Mouse (Mus musculus): ENCODE measurements around the gene Enox1. TPM values are rescaled to one million over a fixed set of nuclear protein-coding genes. Genes with fewer than 3 reads are reported as not detected.

Enox1 gene
- total and polyA plus RNA-seq, 2 experiments from 2014 or later: 29.1 to 42.7 TPM

- Histone ChIP-seq H3K4me2 (ENCODE audit: low read depth, low read length) (no peak overlapping the region), H3K9me3 (ENCODE audit: low read length) (no peaks in the 10 kb centered on the region), H3K27me3 (ENCODE audit: insufficient read depth, low read length) (no peaks in the 10 kb centered on the region), H3K36me3 (ENCODE audit: insufficient read depth, low read length) (no peaks in the 10 kb centered on the region), H3K27ac (no peak overlapping the region), H3K4me1 (ENCODE audit: insufficient read depth, low read length) (no peaks in the 10 kb centered on the region), H3K4me3 (ENCODE audit: low read length) (no peak overlapping the region), H3K9ac (replicated peaks; ENCODE audit: low read length) (no peak overlapping the region)
- ATAC-seq (no peak), DNase-seq (ENCODE audit: low spot score) (no peak)
- TF ChIP-seq CTCF (IDR thresholded peaks at IDR 0.05; ENCODE audit: low read depth): no peak
- 67% methylated on average over 16 of the region's 17 CpGs for WGBS
Observed at GRCm38 (mm10) chr14:77266805-77267771, 110.5 kb downstream of the Enox1 start.

GRCm38 (mm10) chr14:77272248-77272930 is 115.8 kb downstream of the Enox1 start:
- Histone ChIP-seq H3K27ac (peak overlapping the region; percentile 45; the same call in 1 of the 2 replicates), H3K4me1 (ENCODE audit: insufficient read depth, low read length) (0 out of 2 replicates have a peak, but pooled peaks cover 5% of the 10 kb centered on the region), H3K4me3 (ENCODE audit: low read length) (no peak overlapping the region), H3K9ac (replicated peaks; ENCODE audit: low read length) (no peak overlapping the region), H3K27me3 (ENCODE audit: insufficient read depth, low read length) (no peaks in the 10 kb centered on the region), H3K4me2 (ENCODE audit: low read depth, low read length) (peak overlapping the region; percentile 27), H3K36me3 (ENCODE audit: insufficient read depth, low read length) (no peaks in the 10 kb centered on the region), H3K9me3 (ENCODE audit: low read length) (no peaks in the 10 kb centered on the region)
- DNase-seq (ENCODE audit: low spot score) (no peak), ATAC-seq (no peak)
- no peak for TF ChIP-seq CTCF (IDR thresholded peaks at IDR 0.05; ENCODE audit: low read depth)
- 44% methylated on average over 12 of the region's 12 CpGs for WGBS

- Histone ChIP-seq H3K36me3 (ENCODE audit: insufficient read depth, low read length) (no peaks in the 10 kb centered on the region), H3K9ac (replicated peaks; ENCODE audit: low read length) (no peak overlapping the region), H3K27ac (peak overlapping the region; percentile 45; the same call in 1 of the 2 replicates), H3K4me3 (ENCODE audit: low read length) (no peak overlapping the region), H3K4me2 (ENCODE audit: low read depth, low read length) (peak overlapping the region; percentile 27), H3K4me1 (ENCODE audit: insufficient read depth, low read length) (0 out of 2 replicates have a peak, but pooled peaks cover 5% of the 10 kb centered on the region), H3K27me3 (ENCODE audit: insufficient read depth, low read length) (no peaks in the 10 kb centered on the region), H3K9me3 (ENCODE audit: low read length) (no peaks in the 10 kb centered on the region)
- ATAC-seq (peak; percentile 55; the same call in 1 of the 2 replicates), DNase-seq (ENCODE audit: low spot score) (peak; percentile 28)
- WGBS: 29% methylated on average over 13 of the region's 13 CpGs
- TF ChIP-seq CTCF (IDR thresholded peaks at IDR 0.05; ENCODE audit: low read depth): no peak
Observed at GRCm38 (mm10) chr14:77272931-77273446, 116.4 kb downstream of the Enox1 start.

GRCm38 (mm10) chr14:77273721-77274120 is 117.2 kb downstream of the Enox1 start:
- Histone ChIP-seq H3K9me3 (ENCODE audit: low read length) (no peaks in the 10 kb centered on the region), H3K4me2 (ENCODE audit: low read depth, low read length) (no peak overlapping the region), H3K27me3 (ENCODE audit: insufficient read depth, low read length) (no peaks in the 10 kb centered on the region), H3K4me3 (ENCODE audit: low read length) (no peak overlapping the region), H3K9ac (replicated peaks; ENCODE audit: low read length) (no peak overlapping the region), H3K36me3 (ENCODE audit: insufficient read depth, low read length) (no peaks in the 10 kb centered on the region), H3K4me1 (ENCODE audit: insufficient read depth, low read length) (0 out of 2 replicates have a peak, but pooled peaks cover 5% of the 10 kb centered on the region), H3K27ac (no peak overlapping the region)
- ATAC-seq (no peak), DNase-seq (ENCODE audit: low spot score) (peak; percentile 44)
- no peak for TF ChIP-seq CTCF (IDR thresholded peaks at IDR 0.05; ENCODE audit: low read depth)
- WGBS: 59% methylated on average over 6 of the region's 6 CpGs

GRCm38 (mm10) chr14:77275607-77276006 is 119.0 kb downstream of the Enox1 start:
- TF ChIP-seq CTCF (IDR thresholded peaks at IDR 0.05; ENCODE audit: low read depth): no peak
- no peaks in the 10 kb centered on the region for H3K36me3 ChIP-seq (ENCODE audit: insufficient read depth, low read length)
- H3K4me1 ChIP-seq (ENCODE audit: insufficient read depth, low read length): 0 out of 2 replicates have a peak, but pooled peaks cover 5% of the 10 kb centered on the region
- H3K27ac ChIP-seq: no peak overlapping the region
- H3K27me3 ChIP-seq (ENCODE audit: insufficient read depth, low read length): no peaks in the 10 kb centered on the region
- no peak overlapping the region for H3K4me2 ChIP-seq (ENCODE audit: low read depth, low read length)
- 91% methylated on average over 6 of the region's 6 CpGs for WGBS
- H3K4me3 ChIP-seq (ENCODE audit: low read length): no peak overlapping the region
- ATAC-seq (no peak), DNase-seq (ENCODE audit: low spot score) (no peak)
- H3K9ac ChIP-seq (replicated peaks; ENCODE audit: low read length): no peak overlapping the region
- H3K9me3 ChIP-seq (ENCODE audit: low read length): no peaks in the 10 kb centered on the region

- no peaks in the 10 kb centered on the region for H3K9me3 ChIP-seq (ENCODE audit: low read length)
- DNase-seq (ENCODE audit: low spot score): no peak
- WGBS: 86% methylated on average over 4 of the region's 4 CpGs
- no peaks in the 10 kb centered on the region for H3K36me3 ChIP-seq (ENCODE audit: insufficient read depth, low read length)
- no peak overlapping the region for H3K4me3 ChIP-seq (ENCODE audit: low read length)
- no peak overlapping the region for H3K4me2 ChIP-seq (ENCODE audit: low read depth, low read length)
- H3K9ac ChIP-seq (replicated peaks; ENCODE audit: low read length): no peak overlapping the region
- no peak for TF ChIP-seq CTCF (IDR thresholded peaks at IDR 0.05; ENCODE audit: low read depth)
- ATAC-seq: no peak
- no peak overlapping the region for H3K27ac ChIP-seq
- no peaks in the 10 kb centered on the region for H3K27me3 ChIP-seq (ENCODE audit: insufficient read depth, low read length)
- H3K4me1 ChIP-seq (ENCODE audit: insufficient read depth, low read length): no peaks in the 10 kb centered on the region
Observed at GRCm38 (mm10) chr14:77279143-77279542, 122.6 kb downstream of the Enox1 start.

All from hindbrain, postnatal 0 days (tissue).